Mouse (Mus musculus) cerebellum, adult 2 months (tissue): ENCODE results near the gene Gm2056. TPM values are rescaled to one million over a fixed set of nuclear protein-coding genes. Genes with fewer than 3 reads are reported as not detected.
"Not testable (repeated sequence)": the region's sequence is repeated elsewhere in the genome, so short reads cannot be mapped to it uniquely, and the experiment has no call there.

ENCODE experiments used
- DNase-seq, 2 experiments: peaks; one replicate each; pipeline ENCODE4 v3.0.0; 2021
- H3K27ac ChIP-seq: fragments of 200-500 bp; 2 replicates; pipeline ENCODE4 v1.5.1; 2012; ENCODE audit warnings: low read length, control low read depth, inconsistent platforms; ENCODE audit not compliant: insufficient read depth
- H3K27me3 ChIP-seq: fragments of 200-500 bp; 2 replicates; pipeline ENCODE4 v1.6.1; 2012; ENCODE audit warnings: inconsistent platforms, mild to moderate bottlenecking, low read length, moderate library complexity; ENCODE audit not compliant: control insufficient read depth, insufficient read depth
- H3K4me1 ChIP-seq: fragments of 200-500 bp; 2 replicates; pipeline ENCODE4 v1.6.1; 2011; ENCODE audit warnings: low read length; ENCODE audit not compliant: control insufficient read depth, insufficient read depth
- H3K4me3 ChIP-seq: fragments of 200-500 bp; replicated peaks from 2 replicates; pipeline ENCODE3; 2011; ENCODE audit warnings: mild to moderate bottlenecking, low read depth, low read length, control low read depth; ENCODE audit not compliant: insufficient read depth
- WGBS: fragments of 180-500 bp; shearing (Covaris S2); methylation state at CpG from one replicate; pipeline ENCODE4 v1.1.7; 2018; 5-methylcytosine and 5-hydroxymethylcytosine counted together
- polyA plus RNA-seq: library from polyadenylated mRNA; depleted of rRNA; stranded (reverse); fragments of >200 nt; gene quantifications from 2 replicates; pipeline ENCODE4 v1.2.3, GENCODE M21; 2012; rRNA removed

The Gm2056 gene
- polyA plus RNA-seq: not detected in 2 replicates

GRCm38 (mm10) chr12:88026704-88027103 is at the start of gene Gm2056:
Gm2056 (plus strand) TSS chr12:88027004.
- H3K27me3 ChIP-seq, H3K4me1 ChIP-seq, H3K4me3 ChIP-seq, DNase-seq, H3K27ac ChIP-seq: not testable (repeated sequence)
- WGBS: 76% methylated on average over 1 of the region's 1 CpGs

GRCm38 (mm10) chr12:87984000-87984399 is 42.8 kb upstream of the Gm2056 start:
- H3K4me1 ChIP-seq, DNase-seq, H3K27ac ChIP-seq, H3K4me3 ChIP-seq, H3K27me3 ChIP-seq: not testable (repeated sequence)

DNA sequence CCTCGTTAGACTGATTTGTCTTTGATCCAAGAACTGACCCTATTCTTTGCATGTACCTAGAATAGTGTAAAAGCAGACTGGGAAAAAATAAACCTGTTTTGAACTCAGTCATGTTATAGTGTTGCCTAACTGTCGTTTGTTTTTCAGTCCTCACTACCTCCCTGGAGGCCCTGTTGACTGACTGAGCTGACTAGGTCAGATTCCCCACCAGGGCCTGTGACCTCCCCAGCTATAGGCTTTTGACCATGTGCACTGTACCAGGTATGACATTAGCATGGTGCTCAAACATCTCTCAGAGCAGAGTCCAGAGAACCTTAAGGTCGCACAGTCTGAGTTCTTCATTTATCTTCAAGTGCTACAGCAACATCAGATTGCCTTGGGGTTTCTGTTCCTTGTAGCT is 22.7 kb upstream of the Gm2056 start:
- not testable (repeated sequence) for DNase-seq, H3K27ac ChIP-seq, H3K4me3 ChIP-seq, H3K27me3 ChIP-seq, H3K4me1 ChIP-seq
- WGBS: 69% methylated on average over 3 of the region's 3 CpGs

GRCm38 (mm10) chr12:88011548-88011947 is 15.3 kb upstream of the Gm2056 start, which contains the start of gene Gm2075:
Gm2075 (plus strand) TSS chr12:88011848.
- DNase-seq, H3K27ac ChIP-seq, H3K27me3 ChIP-seq, H3K4me1 ChIP-seq, H3K4me3 ChIP-seq: not testable (repeated sequence)
- no CpG with 5 or more reads among the region's 1 CpGs for WGBS

GRCm38 (mm10) chr12:88018671-88019070 is 8.1 kb upstream of the Gm2056 start, which contains the start of gene Gm6803:
Gm6803 (minus strand) TSS chr12:88018771.
- WGBS: 68% methylated on average over 2 of the region's 2 CpGs
- not testable (repeated sequence) for H3K4me1 ChIP-seq, DNase-seq

GRCm38 (mm10) chr12:88032250-88032649 is 5.4 kb downstream of the Gm2056 start:
- not testable (repeated sequence) for DNase-seq, H3K4me3 ChIP-seq, H3K4me1 ChIP-seq, H3K27ac ChIP-seq, H3K27me3 ChIP-seq
- WGBS: 89% methylated on average over 5 of the region's 5 CpGs

More at GRCm38 (mm10) chr12:88018671-88019070, 8.1 kb upstream of the Gm2056 start, which contains the start of gene Gm6803:
- H3K27me3 ChIP-seq, H3K4me3 ChIP-seq, H3K27ac ChIP-seq: not testable (repeated sequence)

GRCm38 (mm10) chr12:88039062-88039461 is 12.3 kb downstream of the Gm2056 start:
- H3K27ac ChIP-seq, H3K27me3 ChIP-seq, DNase-seq, H3K4me3 ChIP-seq, H3K4me1 ChIP-seq: not testable (repeated sequence)

DNA sequence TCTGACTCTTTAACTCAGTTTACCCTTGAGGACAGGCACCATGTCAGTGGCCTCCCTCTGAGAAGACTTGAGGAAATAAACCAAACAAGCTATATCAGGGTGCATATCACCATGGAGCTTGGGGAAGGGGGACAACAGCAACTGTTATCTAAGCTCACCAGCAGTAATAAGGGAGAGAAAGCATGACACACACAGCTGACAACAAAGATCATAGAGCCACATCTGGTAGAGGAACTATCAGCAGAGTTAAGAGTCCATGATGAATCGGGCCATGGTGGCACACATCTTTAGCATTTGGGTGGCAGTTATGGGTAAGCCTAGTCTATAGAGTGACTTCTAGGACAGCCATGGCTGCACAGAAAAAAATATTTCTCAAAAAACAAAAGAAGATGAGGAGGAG is 12.9 kb downstream of the Gm2056 start:
- H3K4me3 ChIP-seq, DNase-seq, H3K27ac ChIP-seq, H3K4me1 ChIP-seq, H3K27me3 ChIP-seq: not testable (repeated sequence)
- WGBS: 100% methylated on average over 1 of the region's 1 CpGs

- not testable (repeated sequence) for DNase-seq, H3K4me1 ChIP-seq, H3K27ac ChIP-seq, H3K4me3 ChIP-seq, H3K27me3 ChIP-seq
- WGBS: 55% methylated on average over 1 of the region's 1 CpGs
Observed at GRCm38 (mm10) chr12:88045226-88045625, 18.4 kb downstream of the Gm2056 start.

Other genes starting within 250 kb of the Gm2056 start
- not detected in 2 replicates for gene Gm21936, start 231.5 kb upstream of the Gm2056 start, polyA plus RNA-seq
- not detected in 2 replicates for gene BB287469, start 210.4 kb upstream of the Gm2056 start, polyA plus RNA-seq
- not detected in 2 replicates for gene Gm2001, start 184.7 kb upstream of the Gm2056 start, polyA plus RNA-seq
- not detected in 2 replicates for gene Gm2016, start 152.9 kb upstream of the Gm2056 start, polyA plus RNA-seq
- gene Gm2022, start 131.6 kb upstream of the Gm2056 start, polyA plus RNA-seq: not detected in 2 replicates
- gene Gm2035, start 107.1 kb upstream of the Gm2056 start, polyA plus RNA-seq: not detected in 2 replicates
- gene Gm2042, start 72.9 kb upstream of the Gm2056 start, polyA plus RNA-seq: not detected in 2 replicates
- not detected in 2 replicates for gene Gm2075, start 15.2 kb upstream of the Gm2056 start, polyA plus RNA-seq
- not detected in 2 replicates for gene Gm6803, start 8.2 kb upstream of the Gm2056 start, polyA plus RNA-seq
- gene Gm16368, start 56.7 kb downstream of the Gm2056 start, polyA plus RNA-seq: not detected in 2 replicates
- gene Gm10436, start 155.1 kb downstream of the Gm2056 start, polyA plus RNA-seq: not detected in 2 replicates
- not detected in 2 replicates for gene Gm8332, start 223.1 kb downstream of the Gm2056 start, polyA plus RNA-seq
- gene Gm5662, start 247.5 kb downstream of the Gm2056 start, polyA plus RNA-seq: not detected in 2 replicates